Mouse (Mus musculus) midbrain, postnatal 0 days (tissue): ENCODE measurements around the gene Rasl11a. TPM values are rescaled to one million over a fixed set of nuclear protein-coding genes. Genes with fewer than 3 reads are reported as not detected.
A peak's percentile ranks its signal among the peaks of the same experiment; 100 is the strongest.

Source experiments
- ATAC-seq: fragments of 200-750 bp; cut with Nextera tagmentation; 2 replicates; pipeline ENCODE4 v1.8.0; 2017; ENCODE audit warnings: moderate number of reproducible peaks, mild to moderate bottlenecking, moderate TSS enrichment, moderate library complexity; ENCODE audit not compliant: low FRiP score
- DNase-seq: peaks from one replicate; pipeline ENCODE4 v3.0.0-alpha.2; 2015; ENCODE audit warnings: low spot score
- H3K27ac ChIP-seq: fragments of 300-500 bp; sonication (generic); 2 replicates; pipeline ENCODE4 v1.5.1; 2014; ENCODE audit warnings: low read depth, mild to moderate bottlenecking, low read length, mixed read lengths
- H3K27me3 ChIP-seq: fragments of 300-500 bp; sonication (generic); 2 replicates; pipeline ENCODE4 v1.6.1; 2014; ENCODE audit warnings: low read length, control low read depth, mixed read lengths; ENCODE audit not compliant: insufficient read depth
- H3K36me3 ChIP-seq: fragments of 300-500 bp; sonication (generic); 2 replicates; pipeline ENCODE4 v1.6.1; 2014; ENCODE audit warnings: low read length, control low read depth, mixed read lengths; ENCODE audit not compliant: insufficient read depth
- H3K4me1 ChIP-seq: fragments of 300-500 bp; sonication (generic); 2 replicates; pipeline ENCODE4 v1.6.1; 2014; ENCODE audit warnings: mild to moderate bottlenecking, control low read depth, antibody characterized with exemption, low read length, mixed read lengths; ENCODE audit not compliant: insufficient read depth
- H3K4me2 ChIP-seq: fragments of 300-500 bp; sonication (generic); 2 replicates; pipeline ENCODE4 v1.6.1; 2014; ENCODE audit warnings: low read depth, mild to moderate bottlenecking, low read length, mixed read lengths; ENCODE audit not compliant: poor library complexity, severe bottlenecking
- H3K4me3 ChIP-seq: fragments of 300-500 bp; sonication (generic); 2 replicates; pipeline ENCODE4 v1.5.1; 2014; ENCODE audit warnings: low read depth, mild to moderate bottlenecking, low read length, moderate library complexity
- H3K9ac ChIP-seq: fragments of 300-500 bp; sonication (generic); replicated peaks from 2 replicates; pipeline ENCODE4 v1.6.1; 2014; ENCODE audit warnings: mild to moderate bottlenecking, low read length, moderate library complexity, mixed read lengths; ENCODE audit not compliant: poor library complexity, severe bottlenecking
- H3K9me3 ChIP-seq: fragments of 300-500 bp; sonication (generic); 2 replicates; pipeline ENCODE4 v1.6.1; 2016; ENCODE audit warnings: low read length, control low read depth
- CTCF ChIP-seq: IDR thresholded peaks from 2 replicates; pipeline ENCODE4 v1.5.1; 2016; ENCODE audit warnings: antibody characterized with exemption, mild to moderate bottlenecking
- WGBS: fragments of 180-500 bp; shearing (Covaris S2); extraction: QIAGEN DNeasy Blood & Tissue Kit; methylation state at CpG from one replicate; pipeline ENCODE4 v1.1.7; 2014; 5-methylcytosine and 5-hydroxymethylcytosine counted together
- polyA plus RNA-seq: library from polyadenylated mRNA; unstranded; fragments of >200 nt; fragmentation: Nextera tagmentation; extraction: Ambion mirVana; gene quantifications from 2 replicates; pipeline ENCODE4 v1.2.1, GENCODE M21; 2015
- total RNA-seq: library from RNA; depleted of rRNA; stranded (reverse); fragments of >200 nt; gene quantifications from 2 replicates; pipeline ENCODE4 v1.2.3, GENCODE M21; 2014

Rasl11a gene
- total and polyA plus RNA-seq, 2 experiments from 2014 or later: 18.3 to 18.8 TPM

GRCm38 (mm10) chr5:146838836-146839648 is 5.8 kb upstream of the Rasl11a start:
- Histone ChIP-seq H3K4me1 (peaks cover 2% of the 10 kb centered on the region; the same call in 1 of the 2 replicates), H3K27ac (0 out of 2 replicates have a peak overlapping the region, but pooled peaks have one; percentile 7), H3K9me3 (no peaks in the 10 kb centered on the region), H3K9ac (no peak overlapping the region), H3K4me2 (no peak overlapping the region), H3K36me3 (peaks cover 25% of the 10 kb centered on the region), H3K4me3 (no peak overlapping the region), H3K27me3 (no peaks in the 10 kb centered on the region)
- WGBS: 51% methylated on average over 12 of the region's 12 CpGs
- TF ChIP-seq CTCF: no peak
- DNase-seq: no peak
- ATAC-seq: no peak

- no peaks in the 10 kb centered on the region for H3K4me1 ChIP-seq
- H3K9ac ChIP-seq: no peak overlapping the region
- H3K9me3 ChIP-seq: no peaks in the 10 kb centered on the region
- no peak for DNase-seq
- no peak for TF ChIP-seq CTCF
- H3K27me3 ChIP-seq: no peaks in the 10 kb centered on the region
- peaks cover 25% of the 10 kb centered on the region for H3K36me3 ChIP-seq
- no peak overlapping the region for H3K4me3 ChIP-seq
- WGBS: 62% methylated on average over 5 of the region's 5 CpGs
- no peak overlapping the region for H3K4me2 ChIP-seq
- H3K27ac ChIP-seq: no peak overlapping the region
- ATAC-seq: no peak
Measured at GRCm38 (mm10) chr5:146839760-146840159, 5.1 kb upstream of the Rasl11a start.

- Histone ChIP-seq H3K4me2 (no peak overlapping the region), H3K4me3 (no peak overlapping the region), H3K4me1 (no peaks in the 10 kb centered on the region), H3K9me3 (no peaks in the 10 kb centered on the region), H3K27ac (no peak overlapping the region), H3K27me3 (no peaks in the 10 kb centered on the region), H3K36me3 (peaks cover 19% of the 10 kb centered on the region), H3K9ac (no peak overlapping the region)
- ATAC-seq (no peak), DNase-seq (no peak)
- TF ChIP-seq CTCF: no peak
- WGBS: 87% methylated on average over 4 of the region's 4 CpGs
Measured at GRCm38 (mm10) chr5:146840422-146840821, 4.4 kb upstream of the Rasl11a start.

GRCm38 (mm10) chr5:146841301-146841700 is 3.6 kb upstream of the Rasl11a start:
- no peak for TF ChIP-seq CTCF
- no peaks in the 10 kb centered on the region for H3K27me3 ChIP-seq
- no peaks in the 10 kb centered on the region for H3K9me3 ChIP-seq
- DNase-seq (no peak), ATAC-seq (no peak)
- no peak overlapping the region for H3K4me3 ChIP-seq
- no peak overlapping the region for H3K9ac ChIP-seq
- 91% methylated on average over 5 of the region's 5 CpGs for WGBS
- H3K4me1 ChIP-seq: 0 out of 2 replicates have a peak, but pooled peaks cover 2% of the 10 kb centered on the region
- no peak overlapping the region for H3K27ac ChIP-seq
- no peak overlapping the region for H3K4me2 ChIP-seq
- H3K36me3 ChIP-seq: peaks cover 12% of the 10 kb centered on the region

GRCm38 (mm10) chr5:146841996-146842395 is 2.9 kb upstream of the Rasl11a start:
- H3K4me3 ChIP-seq: no peak overlapping the region
- DNase-seq: no peak
- H3K27me3 ChIP-seq: no peaks in the 10 kb centered on the region
- H3K9me3 ChIP-seq: no peaks in the 10 kb centered on the region
- no peak for ATAC-seq
- peaks cover 6% of the 10 kb centered on the region; the same call in 1 of the 2 replicates for H3K36me3 ChIP-seq
- TF ChIP-seq CTCF: no peak
- no peak overlapping the region for H3K4me2 ChIP-seq
- H3K27ac ChIP-seq: no peak overlapping the region
- 0 out of 2 replicates have a peak, but pooled peaks cover 2% of the 10 kb centered on the region for H3K4me1 ChIP-seq
- H3K9ac ChIP-seq: no peak overlapping the region
- WGBS: 94% methylated on average over 4 of the region's 4 CpGs

- TF ChIP-seq CTCF: peak; percentile 53
- Histone ChIP-seq H3K4me1 (0 out of 2 replicates have a peak, but pooled peaks cover 2% of the 10 kb centered on the region), H3K36me3 (0 out of 2 replicates have a peak, but pooled peaks cover 3% of the 10 kb centered on the region), H3K27ac (no peak overlapping the region), H3K9ac (peak overlapping the region; percentile 64), H3K27me3 (no peaks in the 10 kb centered on the region), H3K4me3 (peak overlapping the region; percentile 69), H3K9me3 (no peaks in the 10 kb centered on the region), H3K4me2 (peak overlapping the region; percentile 99)
- DNase-seq (no peak), ATAC-seq (peak; percentile 34; the same call in 1 of the 2 replicates)
- 11% methylated on average over 6 of the region's 6 CpGs for WGBS
Measured at GRCm38 (mm10) chr5:146844301-146844941, 450 bp upstream of the Rasl11a start.
